Mouse (Mus musculus) testis, postnatal 14 days (tissue): ENCODE measurements at regions not wholly inside any gene's neighbourhood (a gene's known extent, or its start where the extent isn't known, plus 50 kb on each side); places are given as distances from the start of the nearest gene placed in this dataset.
"Not testable (repeated sequence)": the region's sequence is repeated elsewhere in the genome, so short reads cannot be mapped to it uniquely, and the experiment has no call there.

Source experiments
- DNase-seq: peaks from one replicate; pipeline ENCODE4 v3.0.0; 2021; ENCODE audit warnings: low spot score

GRCm38 (mm10) chr13:99737271-99737670 lies 163.6 kb downstream of the Cartpt start:
- peak; percentile 59 for DNase-seq

DNA sequence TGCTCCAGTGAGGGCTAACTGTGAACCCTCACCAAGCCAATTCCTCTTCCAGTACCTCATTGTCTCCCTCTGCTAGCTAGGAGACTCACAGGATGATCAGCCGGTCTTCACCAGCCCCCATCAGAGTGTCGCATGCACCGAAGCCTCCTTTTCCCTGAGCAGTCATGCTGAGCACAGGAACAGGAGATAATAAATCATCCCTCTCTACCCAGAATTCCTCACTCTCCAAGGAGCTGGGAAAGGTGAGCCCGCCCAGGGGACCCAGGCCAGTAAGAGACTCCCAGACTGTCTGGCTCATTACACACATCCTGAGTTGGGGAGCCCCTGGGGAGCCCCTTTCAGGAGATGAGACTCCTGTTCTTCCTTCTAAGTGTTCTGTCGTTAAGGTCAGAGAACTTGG lies 171.7 kb downstream of the Cartpt start:
- no peak for DNase-seq

GRCm38 (mm10) chr13:99724245-99724644 lies 176.6 kb downstream of the Cartpt start:
- no peak for DNase-seq

DNA sequence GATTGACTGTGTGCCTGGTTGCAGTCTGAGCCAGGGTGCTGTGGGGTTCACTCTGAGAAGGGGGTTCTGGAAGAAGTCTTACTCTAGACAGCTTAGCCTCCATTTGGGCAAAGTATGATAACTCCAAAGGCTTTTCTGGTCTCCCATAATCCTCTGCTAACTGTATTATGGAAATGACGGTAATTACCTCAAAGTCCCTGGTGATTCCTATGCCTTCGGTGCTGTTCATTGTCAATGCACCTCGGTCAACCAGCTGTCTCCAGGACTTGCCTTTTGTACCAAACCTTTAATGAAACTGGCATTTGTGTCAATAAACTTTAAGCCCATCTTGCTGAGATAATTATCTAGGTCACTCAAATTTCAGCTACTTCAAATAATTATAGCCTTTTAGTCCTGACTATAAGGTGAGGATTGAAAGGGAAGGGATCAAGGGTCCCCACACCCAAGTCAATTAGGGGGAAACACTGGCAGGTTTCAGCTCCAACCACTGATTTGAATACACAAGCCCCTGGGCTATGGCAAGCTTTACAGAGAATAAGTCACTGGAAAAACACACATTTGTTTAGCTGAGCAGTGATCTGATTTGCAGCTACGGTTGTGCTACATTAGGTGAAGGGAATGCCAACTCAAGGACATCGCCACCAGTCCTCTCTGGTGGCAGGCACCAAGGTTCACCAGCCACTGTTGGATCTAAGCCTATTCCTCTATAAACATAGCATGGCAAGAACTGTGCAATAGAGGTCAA lies 177.5 kb downstream of the Cartpt start:
- DNase-seq = no peak

DNA sequence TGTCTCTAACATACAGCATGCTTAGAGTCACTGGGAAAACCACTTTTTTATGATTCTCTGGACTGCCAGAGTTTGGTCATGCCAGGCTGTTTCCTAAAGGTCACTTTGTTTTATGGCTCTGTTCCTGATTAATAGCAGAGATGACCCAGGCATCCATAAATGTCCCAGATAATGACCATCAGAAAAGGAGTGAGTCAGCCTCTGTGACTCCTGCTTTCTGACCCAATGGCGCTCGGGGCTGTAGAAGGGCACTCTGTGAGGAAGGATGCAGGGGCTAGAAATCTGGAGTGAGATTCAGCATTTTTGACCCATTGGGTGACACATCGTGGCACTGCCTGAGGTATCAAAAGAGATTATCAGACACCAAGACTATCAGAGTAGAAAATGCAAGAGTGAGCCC lies 180.3 kb downstream of the Cartpt start:
- DNase-seq = no peak

GRCm38 (mm10) chr13:99696559-99696890 lies 180.2 kb upstream of the Map1b start:
- DNase-seq = no peak

- DNase-seq = no peak
Measured at GRCm38 (mm10) chr13:99695874-99696558, 179.7 kb upstream of the Map1b start.

- no peak for DNase-seq
Measured at GRCm38 (mm10) chr13:99679934-99680333, 163.6 kb upstream of the Map1b start.

- DNase-seq = peak; percentile 29
Measured at GRCm38 (mm10) chr13:99679430-99679829, 163.1 kb upstream of the Map1b start.

DNA sequence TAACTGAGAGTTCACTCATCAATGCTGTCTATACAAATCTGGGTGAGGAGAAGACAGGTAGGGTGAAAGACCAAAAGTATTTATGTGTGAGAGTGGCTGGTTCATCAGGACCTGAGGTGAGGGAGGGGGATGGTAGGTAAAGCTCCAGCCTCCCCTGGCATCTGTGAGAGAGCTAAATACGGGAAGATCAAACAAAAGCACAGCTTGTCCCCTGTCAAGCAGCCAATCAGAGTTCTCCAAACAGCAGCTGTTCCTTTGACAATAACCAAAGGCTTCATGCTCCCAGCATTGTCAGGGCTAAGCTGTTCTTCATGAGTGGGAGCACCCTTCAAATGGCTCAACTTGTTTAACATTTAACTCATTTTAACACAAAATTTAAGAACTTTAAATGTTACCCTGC lies 160.1 kb upstream of the Map1b start:
- peak; percentile 39 for DNase-seq

DNA sequence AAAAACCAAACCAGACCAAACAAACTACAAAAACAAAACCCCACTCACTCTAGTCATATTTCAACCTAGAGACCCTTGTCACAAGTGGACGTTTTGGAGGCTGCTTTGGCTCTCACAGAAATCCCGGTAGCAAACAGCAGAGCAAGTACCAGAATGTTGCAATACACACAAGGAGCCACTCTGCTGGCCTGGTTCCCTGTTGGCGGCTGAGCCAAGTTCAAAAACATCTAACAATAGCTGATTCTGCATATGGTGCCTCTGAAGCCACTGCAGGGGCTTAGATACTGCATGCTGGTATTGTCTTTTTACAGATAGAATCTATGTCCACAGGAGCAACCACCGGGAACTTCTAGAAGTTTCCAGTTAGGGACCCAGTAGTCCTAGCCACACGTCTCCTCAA lies 159.6 kb upstream of the Map1b start:
- peak; percentile 23 for DNase-seq

- no peak for DNase-seq
Measured at GRCm38 (mm10) chr13:99672714-99673113, 156.4 kb upstream of the Map1b start.

DNA sequence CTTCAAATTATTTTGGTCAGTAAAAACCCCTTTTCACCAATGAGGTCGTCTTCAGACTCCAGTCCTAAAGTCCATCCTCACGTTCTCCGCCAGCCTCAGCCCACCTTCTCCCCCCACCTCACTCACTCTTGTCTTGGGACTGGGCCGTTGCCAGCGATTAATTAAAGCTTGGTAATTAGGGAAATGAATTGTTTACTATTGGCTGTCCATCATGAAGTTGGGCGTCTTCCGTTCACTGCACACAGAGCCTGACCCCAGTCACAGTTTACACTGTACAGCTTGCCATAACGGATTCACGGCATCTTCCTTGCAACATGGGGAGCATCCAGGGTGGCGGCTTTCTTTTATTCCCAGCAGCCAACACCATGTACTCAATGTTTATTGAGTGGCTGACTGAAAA lies 155.4 kb upstream of the Map1b start:
- DNase-seq = no peak

GRCm38 (mm10) chr13:99669987-99670534 lies 153.7 kb upstream of the Map1b start:
- no peak for DNase-seq

- no peak for DNase-seq
Measured at GRCm38 (mm10) chr13:99668613-99669012, 152.3 kb upstream of the Map1b start.

GRCm38 (mm10) chr13:99666086-99666485 lies 149.7 kb upstream of the Map1b start:
- no peak for DNase-seq

- not testable (repeated sequence) for DNase-seq
Measured at GRCm38 (mm10) chr13:99663422-99663821, 147.1 kb upstream of the Map1b start.

- DNase-seq = no peak
Measured at GRCm38 (mm10) chr13:99647661-99648204, 131.4 kb upstream of the Map1b start.

GRCm38 (mm10) chr13:99644771-99645170 lies 128.4 kb upstream of the Map1b start:
- no peak for DNase-seq

DNA sequence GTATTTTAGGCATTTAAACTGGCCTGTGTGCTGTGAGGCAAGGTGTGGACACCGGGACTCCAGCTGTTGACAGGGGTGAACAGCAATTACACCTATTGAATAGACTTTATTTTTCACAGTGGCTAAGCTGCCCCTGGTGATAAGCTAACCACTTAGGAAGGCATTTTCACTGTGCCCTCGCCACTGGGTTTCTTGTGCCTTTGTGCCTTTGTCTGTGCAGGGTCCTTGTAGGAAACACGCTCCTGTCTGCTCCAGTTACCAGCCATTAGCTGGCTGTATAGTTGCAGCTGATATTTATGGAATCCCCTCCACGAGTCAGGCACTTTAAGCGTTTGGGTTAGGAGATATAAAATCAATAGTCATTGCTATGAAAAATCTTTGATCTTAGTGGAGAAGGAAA lies 126.5 kb upstream of the Map1b start:
- no peak for DNase-seq

- DNase-seq = peak; percentile 23
Measured at GRCm38 (mm10) chr13:99642301-99642700, 126.0 kb upstream of the Map1b start.

DNA sequence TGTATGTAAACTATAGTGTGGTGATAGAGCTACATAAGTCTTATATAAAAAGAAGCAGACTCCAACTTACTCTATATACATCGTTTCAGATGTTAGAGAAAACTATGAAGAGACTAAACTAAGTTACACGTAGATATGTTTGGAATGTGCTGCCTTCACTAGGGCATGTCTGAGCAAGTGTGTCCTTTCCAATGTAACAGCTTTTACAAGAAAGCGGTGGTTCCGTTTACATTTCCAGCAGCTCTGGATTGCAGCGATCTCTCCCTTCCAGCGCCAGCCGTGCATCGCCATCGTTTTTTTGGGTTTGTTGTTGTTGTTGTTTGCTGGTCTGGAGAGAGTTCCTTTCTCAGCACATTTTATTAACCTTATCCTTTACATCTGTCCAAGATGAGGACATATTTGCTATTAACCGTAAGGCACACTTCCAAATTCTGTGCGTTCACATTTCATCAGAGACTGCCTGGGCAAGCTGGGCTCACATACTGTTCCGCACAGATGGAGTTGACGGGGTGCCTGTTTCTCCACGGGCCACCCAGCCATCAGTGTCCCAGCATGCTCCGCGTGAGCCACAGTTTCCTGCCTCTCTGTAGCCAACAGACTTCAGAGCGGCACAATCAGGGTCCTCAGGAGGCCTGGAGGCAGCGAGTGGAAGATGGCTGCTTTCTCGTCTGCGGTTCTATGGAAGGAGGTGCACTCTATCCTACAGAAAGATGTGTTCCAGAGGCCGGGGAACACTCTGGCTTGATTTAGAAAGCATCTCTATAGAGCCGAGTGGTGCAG lies 125.2 kb upstream of the Map1b start:
- DNase-seq = peak; percentile 7
